In genomic region chr6:125558831-125559230, GRCm38 (mm10) we compare ENCODE assay signal across 27 mouse cellular contexts.
"Had no signal": no experiment of that assay in that cellular context is flagged by ENCODE, and none has a peak within 500 bp of the region (broad histone marks: within the 10 kb centered on the region; RNA-seq: fewer than 3 reads in every experiment).

No protein-coding gene starts in this region.

- H3K27me3 ChIP-seq: embryonic facial prominence, embryonic 12.5 days; embryonic facial prominence, embryonic 13.5 days; embryonic facial prominence, embryonic 15.5 days; forebrain, embryonic 12.5 days; forebrain, embryonic 13.5 days; forebrain, embryonic 15.5 days had no signal

- H3K4me2 ChIP-seq: embryonic facial prominence, embryonic 12.5 days; embryonic facial prominence, embryonic 13.5 days; embryonic facial prominence, embryonic 15.5 days; forebrain, embryonic 12.5 days; forebrain, embryonic 13.5 days; forebrain, embryonic 15.5 days had no signal

- H3K36me3 ChIP-seq: embryonic facial prominence, embryonic 10.5 days; embryonic facial prominence, embryonic 12.5 days; embryonic facial prominence, embryonic 13.5 days; embryonic facial prominence, embryonic 15.5 days; forebrain, embryonic 10.5 days; forebrain, embryonic 12.5 days; forebrain, embryonic 15.5 days had no signal

- H3K27ac ChIP-seq: embryonic facial prominence, embryonic 10.5 days; embryonic facial prominence, embryonic 12.5 days; embryonic facial prominence, embryonic 13.5 days; embryonic facial prominence, embryonic 15.5 days; forebrain, embryonic 10.5 days; forebrain, embryonic 12.5 days; forebrain, embryonic 13.5 days; forebrain, embryonic 15.5 days; gastrocnemius, adult 2 months had no signal

- DNase-seq: cerebellum, adult 18-20 months; cerebellum, adult 2 months; cerebellum, adult 8-10 months; cerebellum, adult 9-10 months; cerebellum, adult 9-11 months; cerebellum, postnatal 10 days; cerebellum, postnatal 14 days; cerebellum, postnatal 25 days; cerebellum, postnatal 36 days; embryo, embryonic 11 days; forebrain, postnatal 0 days; gastrocnemius, adult 2 months; gastrocnemius, postnatal 10 days; gastrocnemius, postnatal 14 days; gastrocnemius, postnatal 25 days; gastrocnemius, postnatal 36 days had no signal

- ATAC-seq: forebrain, embryonic 13.5 days; forebrain, embryonic 14.5 days; forebrain, embryonic 15.5 days; forebrain, embryonic 16.5 days; forebrain, postnatal 0 days had no signal

- H3K4me1 ChIP-seq: embryonic facial prominence, embryonic 12.5 days; embryonic facial prominence, embryonic 15.5 days; forebrain, embryonic 12.5 days; forebrain, embryonic 13.5 days; forebrain, embryonic 15.5 days had no signal

- H3K9me3 ChIP-seq: embryonic facial prominence, embryonic 10.5 days; embryonic facial prominence, embryonic 12.5 days; embryonic facial prominence, embryonic 13.5 days; embryonic facial prominence, embryonic 15.5 days; forebrain, embryonic 10.5 days; forebrain, embryonic 12.5 days; forebrain, embryonic 13.5 days; forebrain, embryonic 15.5 days had no signal

- H3K9ac ChIP-seq: embryonic facial prominence, embryonic 12.5 days; embryonic facial prominence, embryonic 13.5 days; embryonic facial prominence, embryonic 15.5 days; forebrain, embryonic 12.5 days; forebrain, embryonic 13.5 days; forebrain, embryonic 15.5 days; forebrain, postnatal 0 days had no signal

- H3K4me3 ChIP-seq: embryonic facial prominence, embryonic 10.5 days; embryonic facial prominence, embryonic 12.5 days; embryonic facial prominence, embryonic 13.5 days; embryonic facial prominence, embryonic 15.5 days; erythroblast, embryonic 14.5 days; forebrain, embryonic 10.5 days; forebrain, embryonic 12.5 days; forebrain, embryonic 13.5 days; forebrain, embryonic 15.5 days; gastrocnemius, adult 2 months had no signal
